Mouse (Mus musculus): ENCODE data around the gene Cfap58.

Gene Cfap58

GRCm38 (mm10) chr19:47937443-47938406 is at the start of gene Cfap58:
TSS of gene Cfap58 (plus strand) at chr19:47937675.
- DNase-seq (ENCODE audit: low spot score in 2 of 2), result peak; percentile 60 to 78

- DNase-seq (ENCODE audit: low spot score in 2 of 2), result peak in 1 of 2 experiments; percentile 88
Measured at GRCm38 (mm10) chr19:47888037-47888436, 49.4 kb upstream of the Cfap58 start.

- peak in 1 of 2 experiments; percentile 5 for DNase-seq (ENCODE audit: low spot score in 2 of 2)
Measured at GRCm38 (mm10) chr19:47890489-47891130, 46.9 kb upstream of the Cfap58 start.

- no peak for DNase-seq (ENCODE audit: low spot score in 2 of 2)
Measured at GRCm38 (mm10) chr19:47891562-47892312, 45.7 kb upstream of the Cfap58 start.

GRCm38 (mm10) chr19:47893092-47893491 is 44.4 kb upstream of the Cfap58 start:
- no peak for DNase-seq (ENCODE audit: low spot score in 2 of 2)

GRCm38 (mm10) chr19:47898472-47899079 is 38.9 kb upstream of the Cfap58 start:
- DNase-seq (ENCODE audit: low spot score in 2 of 2), result no peak

- DNase-seq (ENCODE audit: low spot score in 2 of 2), result peak in 1 of 2 experiments; percentile 37
Measured at GRCm38 (mm10) chr19:47900012-47900411, 37.5 kb upstream of the Cfap58 start.

- no peak for DNase-seq (ENCODE audit: low spot score in 2 of 2)
Measured at GRCm38 (mm10) chr19:47900558-47900957, 36.9 kb upstream of the Cfap58 start.

GRCm38 (mm10) chr19:47902316-47903201 is 34.9 kb upstream of the Cfap58 start:
- no peak for DNase-seq (ENCODE audit: low spot score in 2 of 2)

- DNase-seq (ENCODE audit: low spot score in 2 of 2), result no peak
Measured at GRCm38 (mm10) chr19:47903679-47904078, 33.8 kb upstream of the Cfap58 start.

- no peak for DNase-seq (ENCODE audit: low spot score in 2 of 2)
Measured at GRCm38 (mm10) chr19:47905081-47905480, 32.4 kb upstream of the Cfap58 start.

GRCm38 (mm10) chr19:47905603-47906002 is 31.9 kb upstream of the Cfap58 start:
- peak in 1 of 2 experiments; percentile 29 for DNase-seq (ENCODE audit: low spot score in 2 of 2)

GRCm38 (mm10) chr19:47907596-47907995 is 29.9 kb upstream of the Cfap58 start:
- DNase-seq (ENCODE audit: low spot score in 2 of 2), result no peak

GRCm38 (mm10) chr19:47908961-47909371 is 28.5 kb upstream of the Cfap58 start:
- no peak for DNase-seq (ENCODE audit: low spot score in 2 of 2)

- DNase-seq (ENCODE audit: low spot score in 2 of 2), result no peak
Measured at GRCm38 (mm10) chr19:47909387-47910116, 27.9 kb upstream of the Cfap58 start.

- peak in 1 of 2 experiments; percentile 38 for DNase-seq (ENCODE audit: low spot score in 2 of 2)
Measured at GRCm38 (mm10) chr19:47910117-47910618, 27.3 kb upstream of the Cfap58 start.

GRCm38 (mm10) chr19:47910751-47911150 is 26.7 kb upstream of the Cfap58 start:
- DNase-seq (ENCODE audit: low spot score in 2 of 2), result no peak

- no peak for DNase-seq (ENCODE audit: low spot score in 2 of 2)
Measured at GRCm38 (mm10) chr19:47913344-47913743, 24.1 kb upstream of the Cfap58 start.

- DNase-seq (ENCODE audit: low spot score in 2 of 2), result no peak
Measured at GRCm38 (mm10) chr19:47914191-47914590, 23.3 kb upstream of the Cfap58 start.

- DNase-seq (ENCODE audit: low spot score in 2 of 2), result peak in 1 of 2 experiments; percentile 69
Measured at GRCm38 (mm10) chr19:47915251-47915650, 22.2 kb upstream of the Cfap58 start.
